20 mouse cellular contexts compared by ENCODE assay signal in genomic region chr7:131552781-131553180, GRCm38 (mm10). TPM values are rescaled to one million over a fixed set of nuclear protein-coding genes. Genes with fewer than 3 reads are reported as not detected.
DNase-seq lines count a peak whose midpoint lies in the region; ATAC-seq and TF ChIP-seq lines count a peak whose summit lies in the region.
"Had no signal": no experiment of that assay in that cellular context is flagged by ENCODE, and none has a peak within 500 bp of the region (broad histone marks: within the 10 kb centered on the region; RNA-seq: fewer than 3 reads in every experiment).

No protein-coding gene starts in this region.

- peaks cover 32% of the 10 kb centered on the region for H3K4me1 ChIP-seq in hindbrain, embryonic 12.5 days
- peaks cover 9% of the 10 kb centered on the region for H3K4me1 ChIP-seq in hindbrain, embryonic 16.5 days (ENCODE audit: control insufficient read depth, insufficient read depth, low read depth, low read length)
- H3K4me1 ChIP-seq in E14TG2a.4 (replicated peaks; ENCODE audit: low read depth, low read length): peaks cover 70% of the 10 kb centered on the region

- H3K9me3 ChIP-seq in hindbrain, embryonic 12.5 days (replicated peaks): no peaks in the 10 kb centered on the region
- H3K9me3 ChIP-seq in hindbrain, embryonic 16.5 days (ENCODE audit: control insufficient read depth, low read length): no peaks in the 10 kb centered on the region; the same call in 1 of the 2 replicates
- H3K9me3 ChIP-seq in E14TG2a.4 (ENCODE audit: low read length): no peaks in the 10 kb centered on the region
- H3K9me3 ChIP-seq: embryonic facial prominence, embryonic 13.5 days; forebrain, embryonic 13.5 days; heart, embryonic 12.5 days had no signal

- 3% methylated on average over 5 of the region's 5 CpGs for WGBS in hindbrain, embryonic 12.5 days
- WGBS in hindbrain, embryonic 16.5 days: 1% methylated on average over 5 of the region's 5 CpGs

- H3K4me3 ChIP-seq in hindbrain, embryonic 12.5 days: peak overlapping the region; percentile 4; the same call in 1 of the 2 replicates
- H3K4me3 ChIP-seq in hindbrain, embryonic 16.5 days (ENCODE audit: low read length): no peak overlapping the region
- peak overlapping the region; percentile 72 for H3K4me3 ChIP-seq in E14TG2a.4 (replicated peaks; ENCODE audit: low read length)
- H3K4me3 ChIP-seq: forebrain, embryonic 13.5 days; gastrocnemius, adult 2 months had no signal

- no peak for ATAC-seq in hindbrain, embryonic 12.5 days (ENCODE audit: low FRiP score)
- ATAC-seq in hindbrain, embryonic 16.5 days: no peak
- ATAC-seq: CD4-positive, CD25-positive, alpha-beta regulatory T cell, adult 4 months; forebrain, embryonic 13.5 days had no signal

- peak overlapping the region; percentile 11; the same call in 1 of the 2 replicates for H3K4me2 ChIP-seq in hindbrain, embryonic 12.5 days (replicated peaks)
- H3K4me2 ChIP-seq in hindbrain, embryonic 16.5 days (ENCODE audit: low read length): no peak overlapping the region
- H3K4me2 ChIP-seq: forebrain, embryonic 13.5 days had no signal

- DNase-seq in embryo, embryonic 10.5 days (ENCODE audit: low spot score): peak; percentile 62
- no peak for DNase-seq in embryo, embryonic 9.5 days (ENCODE audit: extremely low spot score)
- DNase-seq in induced T-regulatory cell, adult 2 months (ENCODE audit: low read depth): peak; percentile 35
- no peak for DNase-seq in T-cell, adult 2 months (ENCODE audit: low spot score)
- DNase-seq: adrenal gland, adult 8-10 months; adrenal gland, postnatal 36 days; cerebellum, adult 11 months; cerebellum, adult 8-10 months; gastrocnemius, adult 2 months; gastrocnemius, postnatal 25 days; kidney, adult 11 months had no signal

- H3K27ac ChIP-seq in hindbrain, embryonic 12.5 days: no peak overlapping the region
- no peak overlapping the region for H3K27ac ChIP-seq in hindbrain, embryonic 16.5 days (ENCODE audit: low read depth, low read length)
- H3K27ac ChIP-seq: embryonic facial prominence, embryonic 13.5 days; forebrain, embryonic 13.5 days; gastrocnemius, adult 2 months; hindbrain, embryonic 14.5 days had no signal

- peaks cover 96% of the 10 kb centered on the region for H3K27me3 ChIP-seq in hindbrain, embryonic 12.5 days
- H3K27me3 ChIP-seq in hindbrain, embryonic 16.5 days (replicated peaks; ENCODE audit: control insufficient read depth, insufficient read depth, low read length): peaks cover 71% of the 10 kb centered on the region
- H3K27me3 ChIP-seq in E14TG2a.4 (ENCODE audit: insufficient read depth, low read length): peaks cover 98% of the 10 kb centered on the region

- no peak for TF ChIP-seq CTCF in E14TG2a.4 (conservative IDR thresholded peaks at IDR 0.05; ENCODE audit: low read length)

- H3K36me3 ChIP-seq in hindbrain, embryonic 12.5 days: no peaks in the 10 kb centered on the region
- no peaks in the 10 kb centered on the region for H3K36me3 ChIP-seq in hindbrain, embryonic 16.5 days (ENCODE audit: control insufficient read depth, insufficient read depth, low read length)
- no peaks in the 10 kb centered on the region for H3K36me3 ChIP-seq in E14TG2a.4 (ENCODE audit: insufficient read depth, low read length)
- H3K36me3 ChIP-seq: embryonic facial prominence, embryonic 13.5 days; heart, embryonic 12.5 days had no signal

- no peak overlapping the region for H3K9ac ChIP-seq in hindbrain, embryonic 12.5 days
- no peak overlapping the region for H3K9ac ChIP-seq in hindbrain, embryonic 16.5 days (ENCODE audit: low read depth, low read length)
- H3K9ac ChIP-seq: embryonic facial prominence, embryonic 13.5 days; forebrain, embryonic 13.5 days; heart, embryonic 12.5 days; hindbrain, embryonic 14.5 days had no signal

RNA-seq across cellular contexts. Expression of gene Hmx2, which starts 4.2 kb away (rescaled TPM):
- 3.5 and 3.9 TPM in 2 replicates for polyA plus RNA-seq in hindbrain, embryonic 12.5 days (2016; fragmentation: Nextera tagmentation; extraction: Ambion mirVana)
- polyA plus RNA-seq in hindbrain, embryonic 16.5 days (2015; fragmentation: Nextera tagmentation; extraction: Ambion mirVana): 1.1 and 1.3 TPM in 2 replicates
- polyA plus RNA-seq: CD4-positive, CD25-positive, alpha-beta regulatory T cell, adult 4 months; embryonic facial prominence, embryonic 13.5 days; heart, embryonic 12.5 days; heart, embryonic 16.5 days had no signal

RNA-seq across cellular contexts. Expression of gene Bub3, which starts 7.2 kb away (rescaled TPM):
- polyA plus RNA-seq in hindbrain, embryonic 12.5 days (2016; fragmentation: Nextera tagmentation; extraction: Ambion mirVana): 217 and 220 TPM in 2 replicates
- polyA plus RNA-seq in hindbrain, embryonic 16.5 days (2015; fragmentation: Nextera tagmentation; extraction: Ambion mirVana): 149 and 162 TPM in 2 replicates

RNA-seq across cellular contexts. Expression of gene Hmx3, which starts 10.1 kb away (rescaled TPM):
- polyA plus RNA-seq in hindbrain, embryonic 12.5 days (2016; fragmentation: Nextera tagmentation; extraction: Ambion mirVana): 2.2 and 4.1 TPM in 2 replicates
- polyA plus RNA-seq in hindbrain, embryonic 16.5 days (2015; fragmentation: Nextera tagmentation; extraction: Ambion mirVana): 0.84 and 0.99 TPM in 2 replicates
- polyA plus RNA-seq: CD4-positive, CD25-positive, alpha-beta regulatory T cell, adult 4 months; embryonic facial prominence, embryonic 13.5 days; heart, embryonic 12.5 days had no signal

Comparison
In these comparisons a context has a peak if more than half of its experiments do, and no peak if none do; other contexts are left out.
1. DNase-seq: peak in embryo, embryonic 10.5 days (single experiment) and induced T-regulatory cell, adult 2 months (single experiment); none in embryo, embryonic 9.5 days (single experiment) and T-cell, adult 2 months (single experiment).